Mouse (Mus musculus) embryonic facial prominence, embryonic 12.5 days (tissue): Measurements from ENCODE around the gene Hoxc5. TPM values are rescaled to one million over a fixed set of nuclear protein-coding genes. Genes with fewer than 3 reads are reported as not detected.

ENCODE experiments used
- ATAC-seq: fragments of 200-750 bp; cut with Nextera tagmentation; 2 replicates; pipeline ENCODE4 v1.8.0; 2017; ENCODE audit not compliant: insufficient number of reproducible peaks, insufficient read depth, low FRiP score, low TSS enrichment
- H3K27ac ChIP-seq: fragments of 300-500 bp; sonication (generic); 2 replicates; pipeline ENCODE4 v1.5.1; 2016; ENCODE audit warnings: mild to moderate bottlenecking
- H3K27me3 ChIP-seq: fragments of 300-500 bp; sonication (generic); 2 replicates; pipeline ENCODE4 v1.6.1; 2016; ENCODE audit warnings: mild to moderate bottlenecking, moderate library complexity
- H3K36me3 ChIP-seq: fragments of 300-500 bp; sonication (generic); 2 replicates; pipeline ENCODE4 v1.6.1; 2016; ENCODE audit warnings: mild to moderate bottlenecking
- H3K4me1 ChIP-seq: fragments of 300-500 bp; sonication (generic); 2 replicates; pipeline ENCODE4 v1.6.1; 2016
- H3K4me2 ChIP-seq: fragments of 300-500 bp; sonication (generic); replicated peaks from 2 replicates; pipeline ENCODE4 v1.6.1; 2016; ENCODE audit warnings: mild to moderate bottlenecking, moderate library complexity
- H3K4me3 ChIP-seq: fragments of 300-500 bp; sonication (generic); 2 replicates; pipeline ENCODE4 v1.5.1; 2016; ENCODE audit warnings: mild to moderate bottlenecking
- H3K9ac ChIP-seq: fragments of 300-500 bp; sonication (generic); 2 replicates; pipeline ENCODE4 v1.6.1; 2016; ENCODE audit warnings: mild to moderate bottlenecking, moderate library complexity
- H3K9me3 ChIP-seq: fragments of 300-500 bp; sonication (generic); 2 replicates; pipeline ENCODE4 v1.6.1; 2016; ENCODE audit warnings: mild to moderate bottlenecking, moderate library complexity
- WGBS: fragments of 180-500 bp; shearing (Covaris S2); methylation state at CpG from one replicate; pipeline ENCODE4 v1.1.7; 2016; 5-methylcytosine and 5-hydroxymethylcytosine counted together
- polyA plus RNA-seq: library from polyadenylated mRNA; unstranded; fragments of >200 nt; fragmentation: Nextera tagmentation; extraction: Ambion mirVana; gene quantifications from 2 replicates; pipeline ENCODE4 v1.2.1, GENCODE M21; 2016

Gene Hoxc5
- polyA plus RNA-seq, 1 experiment from 2014 or later = 2.4 TPM

- H3K36me3 ChIP-seq = no peaks in the 10 kb centered on the region
- no peaks in the 10 kb centered on the region for H3K4me1 ChIP-seq
- H3K4me3 ChIP-seq = no peak overlapping the region
- no peak overlapping the region for H3K9ac ChIP-seq
- WGBS = 1% methylated on average over 21 of the region's 21 CpGs
- H3K9me3 ChIP-seq = no peaks in the 10 kb centered on the region
- peaks cover 99% of the 10 kb centered on the region for H3K27me3 ChIP-seq
- H3K27ac ChIP-seq = no peak overlapping the region
- H3K4me2 ChIP-seq = no peak overlapping the region
- ATAC-seq = no peak
Observed at GRCm38 (mm10) chr15:102975688-102976111, 8.5 kb downstream of the Hoxc5 start.

GRCm38 (mm10) chr15:102976171-102976570, 8.9 kb downstream of the Hoxc5 start, which contains the start of gene Hoxc9:
Gene Hoxc9 (plus strand): TSS chr15:102976439.
- WGBS = 0% methylated on average over 8 of the region's 20 CpGs
- Histone ChIP-seq H3K36me3 (no peaks in the 10 kb centered on the region), H3K4me2 (no peak within 1 kb of the TSS), H3K9me3 (no peaks in the 10 kb centered on the region), H3K4me1 (no peaks in the 10 kb centered on the region), H3K27me3 (peaks cover 99% of the 10 kb centered on the region), H3K4me3 (0 out of 2 replicates have a peak within 1 kb of the TSS, but pooled peaks have one; percentile 6), H3K9ac (no peak within 1 kb of the TSS), H3K27ac (no peak within 1 kb of the TSS)
- ATAC-seq = no peak

GRCm38 (mm10) chr15:102976631-102977422, 9.6 kb downstream of the Hoxc5 start:
- no peak for ATAC-seq
- 2% methylated on average over 37 of the region's 37 CpGs for WGBS
- H3K27ac ChIP-seq = no peak overlapping the region
- no peak overlapping the region for H3K4me2 ChIP-seq
- H3K36me3 ChIP-seq = no peaks in the 10 kb centered on the region
- 0 out of 2 replicates have a peak overlapping the region, but pooled peaks have one; percentile 6 for H3K4me3 ChIP-seq
- H3K9me3 ChIP-seq = no peaks in the 10 kb centered on the region
- H3K4me1 ChIP-seq = 0 out of 2 replicates have a peak, but pooled peaks cover 1% of the 10 kb centered on the region
- H3K27me3 ChIP-seq = peaks cover 100% of the 10 kb centered on the region
- no peak overlapping the region for H3K9ac ChIP-seq

- Histone ChIP-seq H3K9ac (no peak overlapping the region), H3K27me3 (peaks cover 100% of the 10 kb centered on the region), H3K4me2 (no peak overlapping the region), H3K36me3 (no peaks in the 10 kb centered on the region), H3K27ac (no peak overlapping the region), H3K4me1 (0 out of 2 replicates have a peak, but pooled peaks cover 3% of the 10 kb centered on the region), H3K9me3 (no peaks in the 10 kb centered on the region), H3K4me3 (no peak overlapping the region)
- WGBS = 1% methylated on average over 16 of the region's 16 CpGs
- no peak for ATAC-seq
Observed at GRCm38 (mm10) chr15:102977423-102977974, 10.3 kb downstream of the Hoxc5 start.

GRCm38 (mm10) chr15:102978615-102979515, 11.6 kb downstream of the Hoxc5 start:
- Histone ChIP-seq H3K27ac (no peak overlapping the region), H3K9me3 (no peaks in the 10 kb centered on the region), H3K27me3 (peaks cover 100% of the 10 kb centered on the region), H3K4me3 (no peak overlapping the region), H3K36me3 (no peaks in the 10 kb centered on the region), H3K4me2 (no peak overlapping the region), H3K9ac (no peak overlapping the region), H3K4me1 (0 out of 2 replicates have a peak, but pooled peaks cover 3% of the 10 kb centered on the region)
- WGBS = under 1% methylated on average over 13 of the region's 13 CpGs
- ATAC-seq = no peak

GRCm38 (mm10) chr15:102979936-102980335, 12.7 kb downstream of the Hoxc5 start:
- WGBS = 0% methylated on average over 1 of the region's 1 CpGs

GRCm38 (mm10) chr15:102980352-102980751, 13.1 kb downstream of the Hoxc5 start:
- WGBS = 2% methylated on average over 11 of the region's 11 CpGs
- Histone ChIP-seq H3K9me3 (no peaks in the 10 kb centered on the region), H3K4me1 (0 out of 2 replicates have a peak, but pooled peaks cover 3% of the 10 kb centered on the region), H3K27ac (no peak overlapping the region), H3K4me3 (no peak overlapping the region), H3K4me2 (no peak overlapping the region), H3K9ac (no peak overlapping the region), H3K27me3 (peaks cover 100% of the 10 kb centered on the region), H3K36me3 (no peaks in the 10 kb centered on the region)
- ATAC-seq = no peak

More at GRCm38 (mm10) chr15:102979936-102980335, 12.7 kb downstream of the Hoxc5 start:
- Histone ChIP-seq H3K27ac (no peak overlapping the region), H3K9me3 (no peaks in the 10 kb centered on the region), H3K4me1 (0 out of 2 replicates have a peak, but pooled peaks cover 3% of the 10 kb centered on the region), H3K36me3 (no peaks in the 10 kb centered on the region), H3K27me3 (peaks cover 100% of the 10 kb centered on the region), H3K4me3 (no peak overlapping the region), H3K4me2 (no peak overlapping the region), H3K9ac (no peak overlapping the region)
- no peak for ATAC-seq

- ATAC-seq = no peak
- 1% methylated on average over 14 of the region's 14 CpGs for WGBS
- no peaks in the 10 kb centered on the region for H3K36me3 ChIP-seq
- H3K27me3 ChIP-seq = peaks cover 100% of the 10 kb centered on the region
- 0 out of 2 replicates have a peak, but pooled peaks cover 3% of the 10 kb centered on the region for H3K4me1 ChIP-seq
- H3K9ac ChIP-seq = no peak overlapping the region
- no peak overlapping the region for H3K4me3 ChIP-seq
- no peak overlapping the region for H3K27ac ChIP-seq
- H3K9me3 ChIP-seq = no peaks in the 10 kb centered on the region
- H3K4me2 ChIP-seq = peak overlapping the region; percentile 11; the same call in 1 of the 2 replicates
Observed at GRCm38 (mm10) chr15:102980912-102981311, 13.7 kb downstream of the Hoxc5 start.

- Histone ChIP-seq H3K9me3 (no peaks in the 10 kb centered on the region), H3K9ac (no peak overlapping the region), H3K36me3 (no peaks in the 10 kb centered on the region), H3K4me2 (peak overlapping the region; percentile 11), H3K27ac (no peak overlapping the region), H3K4me3 (peak overlapping the region; percentile 13; the same call in 1 of the 2 replicates), H3K4me1 (0 out of 2 replicates have a peak, but pooled peaks cover 3% of the 10 kb centered on the region), H3K27me3 (peaks cover 100% of the 10 kb centered on the region)
- no peak for ATAC-seq
- WGBS = under 1% methylated on average over 88 of the region's 88 CpGs
Observed at GRCm38 (mm10) chr15:102981379-102982288, 14.4 kb downstream of the Hoxc5 start.

GRCm38 (mm10) chr15:102983716-102984115, 16.5 kb downstream of the Hoxc5 start:
- no peak overlapping the region for H3K4me2 ChIP-seq
- no peaks in the 10 kb centered on the region for H3K9me3 ChIP-seq
- no peaks in the 10 kb centered on the region for H3K36me3 ChIP-seq
- H3K4me3 ChIP-seq = no peak overlapping the region
- no peak overlapping the region for H3K27ac ChIP-seq
- no peak overlapping the region for H3K9ac ChIP-seq
- 1% methylated on average over 12 of the region's 12 CpGs for WGBS
- no peak for ATAC-seq
- 0 out of 2 replicates have a peak, but pooled peaks cover 3% of the 10 kb centered on the region for H3K4me1 ChIP-seq
- H3K27me3 ChIP-seq = peaks cover 100% of the 10 kb centered on the region
